Mouse (Mus musculus) liver, postnatal 0 days (tissue): Measurements from ENCODE around the gene Lifr. TPM values are rescaled to one million over a fixed set of nuclear protein-coding genes. Genes with fewer than 3 reads are reported as not detected.

Experiments used
- ATAC-seq: fragments of 200-750 bp; cut with Nextera tagmentation; 2 replicates; pipeline ENCODE4 v1.8.0; 2017; ENCODE audit warnings: mild to moderate bottlenecking, moderate library complexity
- DNase-seq: peaks from one replicate; pipeline ENCODE4 v3.0.0-alpha.2; 2016
- H3K27ac ChIP-seq: fragments of 300-500 bp; sonication (generic); 2 replicates; pipeline ENCODE4 v1.5.1; 2014; ENCODE audit warnings: antibody characterized with exemption, moderate library complexity, mild to moderate bottlenecking, low read depth
- H3K27me3 ChIP-seq: fragments of 300-500 bp; sonication (generic); 2 replicates; pipeline ENCODE4 v1.6.1; 2014; ENCODE audit warnings: low read length, control low read depth, mixed read lengths; ENCODE audit not compliant: insufficient read depth
- H3K36me3 ChIP-seq: fragments of 300-500 bp; sonication (generic); replicated peaks from 2 replicates; pipeline ENCODE4 v1.6.1; 2014; ENCODE audit warnings: mild to moderate bottlenecking, control low read depth, low read length, moderate library complexity, mixed read lengths; ENCODE audit not compliant: insufficient read depth
- H3K4me1 ChIP-seq: fragments of 300-500 bp; sonication (generic); 2 replicates; pipeline ENCODE4 v1.6.1; 2014; ENCODE audit warnings: antibody characterized with exemption, mild to moderate bottlenecking, control low read depth; ENCODE audit not compliant: insufficient read depth
- H3K4me2 ChIP-seq: fragments of 300-500 bp; sonication (generic); 2 replicates; pipeline ENCODE4 v1.6.1; 2014; ENCODE audit warnings: low read depth, mild to moderate bottlenecking, low read length, moderate library complexity, mixed read lengths
- H3K4me3 ChIP-seq: fragments of 300-500 bp; sonication (generic); 2 replicates; pipeline ENCODE4 v1.5.1; 2014; ENCODE audit warnings: low read depth, low read length
- H3K9ac ChIP-seq: fragments of 300-500 bp; sonication (generic); replicated peaks from 2 replicates; pipeline ENCODE4 v1.6.1; 2014; ENCODE audit warnings: mild to moderate bottlenecking, moderate library complexity
- H3K9me3 ChIP-seq: fragments of 300-500 bp; sonication (generic); 2 replicates; pipeline ENCODE4 v1.6.1; 2016; ENCODE audit warnings: mild to moderate bottlenecking, control low read depth, low read length, mixed read lengths
- CTCF ChIP-seq: sonication (generic); IDR thresholded peaks from 2 replicates; pipeline ENCODE4 v1.5.1; 2016; ENCODE audit warnings: antibody characterized with exemption, low read depth
- EP300 ChIP-seq: IDR thresholded peaks from 2 replicates; pipeline ENCODE4 v1.6.1; 2016; ENCODE audit warnings: antibody characterized with exemption, low read depth, mild to moderate bottlenecking
- WGBS: fragments of 180-500 bp; shearing (Covaris S2); extraction: QIAGEN DNeasy Blood & Tissue Kit; methylation state at CpG from one replicate; pipeline ENCODE4 v1.1.7; 2014; ENCODE audit not compliant: insufficient replicate concordance; 5-methylcytosine and 5-hydroxymethylcytosine counted together
- polyA plus RNA-seq: library from polyadenylated mRNA; unstranded; fragments of >200 nt; fragmentation: Nextera tagmentation; extraction: Ambion mirVana; gene quantifications from 2 replicates; pipeline ENCODE4 v1.2.1, GENCODE M21; 2015

Gene Lifr
- polyA plus RNA-seq, 1 experiment from 2014 or later: 49.1 TPM

- 4% methylated on average over 5 of the region's 5 CpGs for WGBS
- no peak overlapping the region for H3K4me2 ChIP-seq
- H3K9ac ChIP-seq: no peak overlapping the region
- TF ChIP-seq EP300 (no peak), CTCF (peak; percentile 99)
- H3K4me3 ChIP-seq: no peak overlapping the region
- no peaks in the 10 kb centered on the region for H3K9me3 ChIP-seq
- H3K36me3 ChIP-seq: no peaks in the 10 kb centered on the region
- H3K27ac ChIP-seq: no peak overlapping the region
- DNase-seq (peak; percentile 79), ATAC-seq (peak; percentile 66)
- peaks cover 27% of the 10 kb centered on the region; the same call in 1 of the 2 replicates for H3K27me3 ChIP-seq
- no peaks in the 10 kb centered on the region for H3K4me1 ChIP-seq
These were observed 135.8 kb downstream of the Lifr start for GRCm38 (mm10) chr15:7226225-7226624.

DNA sequence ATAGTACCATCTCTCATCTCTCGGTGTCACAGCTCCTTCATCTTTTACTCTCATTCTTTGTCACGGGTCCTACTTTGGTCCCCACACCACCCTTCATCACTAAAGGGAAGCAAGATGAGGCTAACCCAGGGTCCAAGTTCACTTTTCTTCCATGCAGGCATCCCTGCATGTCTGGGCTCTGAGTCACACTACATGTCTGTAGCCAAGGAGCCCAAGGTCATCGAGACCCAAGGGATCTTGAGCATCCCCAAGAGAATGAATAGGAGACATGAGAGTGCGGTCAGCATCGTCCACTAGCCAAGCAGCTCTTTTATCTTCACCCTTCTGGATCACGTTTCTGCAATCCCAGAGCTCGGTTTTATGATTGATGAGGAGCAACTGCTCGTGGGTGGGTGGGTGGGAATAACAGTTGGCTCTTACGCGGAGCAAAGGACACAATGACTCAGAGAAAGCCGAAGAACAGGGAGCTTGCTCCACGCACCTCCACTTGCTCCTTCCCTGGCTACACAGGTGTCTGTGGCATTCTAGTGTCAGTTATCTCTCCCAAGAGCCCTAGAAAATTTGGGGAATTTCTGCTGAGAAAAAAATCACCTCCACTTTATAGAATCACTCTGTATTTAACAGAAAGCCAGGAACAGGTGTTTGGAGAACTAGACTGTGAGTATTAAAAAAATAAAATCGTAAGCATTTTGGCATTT lies 143.1 kb downstream of the Lifr start:
- no peak for DNase-seq
- Histone ChIP-seq H3K27me3 (0 out of 2 replicates have a peak, but pooled peaks cover 4% of the 10 kb centered on the region), H3K4me3 (no peak overlapping the region), H3K4me1 (no peaks in the 10 kb centered on the region), H3K27ac (no peak overlapping the region), H3K9ac (no peak overlapping the region), H3K4me2 (no peak overlapping the region), H3K9me3 (no peaks in the 10 kb centered on the region), H3K36me3 (no peaks in the 10 kb centered on the region)
- ATAC-seq: no peak
- WGBS: 80% methylated on average over 13 of the region's 13 CpGs
- TF ChIP-seq CTCF (no peak), EP300 (no peak)

DNA sequence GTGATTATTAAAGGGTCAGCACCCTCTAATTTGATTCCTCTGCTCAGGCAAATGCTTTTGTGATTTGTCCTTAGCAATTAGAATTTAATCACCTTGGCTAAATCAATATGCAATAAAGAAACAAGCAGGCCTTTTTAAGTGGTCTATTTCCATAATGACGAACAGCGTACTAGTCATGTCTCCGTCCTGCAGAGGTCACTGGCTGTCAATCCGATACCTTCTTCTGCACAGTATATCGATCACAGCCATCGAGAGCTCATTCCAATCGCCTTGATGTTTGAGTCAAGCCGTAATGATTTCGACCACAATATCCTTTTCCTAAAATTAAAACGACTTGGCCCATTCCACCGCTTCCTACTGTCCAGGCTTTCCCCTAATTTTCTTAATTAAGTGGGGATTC lies 149.5 kb downstream of the Lifr start:
- DNase-seq: no peak
- H3K9ac ChIP-seq: no peak overlapping the region
- H3K27me3 ChIP-seq: 0 out of 2 replicates have a peak, but pooled peaks cover 7% of the 10 kb centered on the region
- no peak overlapping the region for H3K27ac ChIP-seq
- WGBS: 89% methylated on average over 11 of the region's 11 CpGs
- H3K4me3 ChIP-seq: no peak overlapping the region
- no peak for TF ChIP-seq EP300
- TF ChIP-seq CTCF: no peak
- H3K4me1 ChIP-seq: no peaks in the 10 kb centered on the region
- no peaks in the 10 kb centered on the region for H3K9me3 ChIP-seq
- no peak overlapping the region for H3K4me2 ChIP-seq
- no peaks in the 10 kb centered on the region for H3K36me3 ChIP-seq
- no peak for ATAC-seq

- 73% methylated on average over 3 of the region's 3 CpGs for WGBS
- no peak for ATAC-seq
These were observed 150.5 kb downstream of the Lifr start for GRCm38 (mm10) chr15:7240950-7241349.

DNA sequence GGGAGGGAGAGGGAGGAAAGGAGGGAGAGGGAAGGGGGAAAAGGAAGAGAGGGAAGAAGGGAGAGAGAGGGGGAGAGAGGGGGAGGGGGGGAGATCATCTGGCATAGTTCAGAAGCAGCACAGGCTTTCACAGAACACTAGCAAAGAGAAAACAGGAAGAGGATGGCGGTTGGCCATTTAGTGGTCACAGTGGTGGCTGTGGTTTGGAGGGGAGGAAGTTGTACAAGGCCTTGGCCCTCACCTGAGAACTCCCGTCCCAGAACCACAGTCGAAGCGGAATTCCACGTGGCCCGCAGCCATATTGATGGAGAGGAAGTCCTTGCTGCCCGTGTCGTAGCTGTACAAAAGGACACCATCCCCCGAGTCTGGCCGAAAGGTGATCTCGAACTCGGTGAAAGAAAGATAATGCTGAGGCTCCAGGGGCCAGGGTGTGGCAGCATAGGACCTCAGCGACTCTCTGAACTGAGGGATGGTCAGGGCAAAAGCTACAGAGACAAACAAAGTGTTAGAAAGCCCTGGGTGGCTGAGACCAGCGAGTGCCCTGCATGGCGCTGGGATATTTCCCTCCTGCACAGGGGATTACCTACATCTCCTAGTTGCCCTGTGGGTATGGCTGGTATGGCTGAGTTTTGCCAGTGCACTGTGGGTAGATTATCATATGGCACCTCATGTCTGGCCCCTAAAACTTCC lies 151.9 kb downstream of the Lifr start:
- Histone ChIP-seq H3K4me1 (no peaks in the 10 kb centered on the region), H3K27me3 (0 out of 2 replicates have a peak, but pooled peaks cover 7% of the 10 kb centered on the region), H3K36me3 (no peaks in the 10 kb centered on the region), H3K4me2 (no peak overlapping the region), H3K9me3 (no peaks in the 10 kb centered on the region), H3K9ac (no peak overlapping the region), H3K4me3 (no peak overlapping the region), H3K27ac (no peak overlapping the region)
- WGBS: 54% methylated on average over 15 of the region's 15 CpGs
- DNase-seq (no peak), ATAC-seq (no peak)
- TF ChIP-seq CTCF: no peak
- no peak for TF ChIP-seq EP300

More at GRCm38 (mm10) chr15:7240950-7241349, 150.5 kb downstream of the Lifr start:
- Histone ChIP-seq H3K36me3 (no peaks in the 10 kb centered on the region), H3K4me1 (no peaks in the 10 kb centered on the region), H3K27ac (no peak overlapping the region), H3K4me2 (no peak overlapping the region), H3K27me3 (0 out of 2 replicates have a peak, but pooled peaks cover 7% of the 10 kb centered on the region), H3K4me3 (no peak overlapping the region), H3K9me3 (no peaks in the 10 kb centered on the region), H3K9ac (no peak overlapping the region)
- no peak for DNase-seq
- TF ChIP-seq CTCF (no peak), EP300 (no peak)

Other genes starting within 250 kb of the Lifr start
- 0.54 and 0.88 TPM in 2 replicates for gene Osmr, start 215.6 kb upstream of the Lifr start, polyA plus RNA-seq